Comparison of ENCODE assay signal across 19 mouse cellular contexts in the genomic region with DNA sequence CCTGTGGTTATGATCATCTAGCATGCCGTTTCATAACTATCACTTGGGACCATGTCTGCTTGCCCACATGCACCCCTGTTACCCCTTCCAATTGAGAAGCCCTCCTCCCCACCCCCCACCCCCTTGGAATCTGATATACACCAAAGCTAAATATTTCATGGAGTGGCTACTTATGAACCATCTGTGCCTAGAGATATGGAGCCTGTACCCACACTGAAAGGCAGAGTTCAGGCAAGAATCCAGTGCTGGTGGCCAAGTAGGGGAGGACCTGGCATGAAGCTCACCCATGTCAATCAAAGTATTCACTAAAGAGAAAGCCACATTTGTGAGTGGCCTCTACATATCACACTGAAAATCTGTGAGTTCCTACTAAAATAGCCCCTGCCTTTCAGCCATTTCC. TPM values are rescaled to one million over a fixed set of nuclear protein-coding genes. Genes with fewer than 3 reads are reported as not detected.
DNase-seq lines count a peak whose midpoint lies in the region; ATAC-seq and TF ChIP-seq lines count a peak whose summit lies in the region.
"Had no signal": no experiment of that assay in that cellular context is flagged by ENCODE, and none has a peak within 500 bp of the region (broad histone marks: within the 10 kb centered on the region; RNA-seq: fewer than 3 reads in every experiment).

No protein-coding gene starts in this region.

- peaks cover 14% of the 10 kb centered on the region for H3K36me3 ChIP-seq in erythroblast, embryonic 14.5 days (ENCODE audit: control insufficient read depth)
- H3K36me3 ChIP-seq in hindbrain, postnatal 0 days (ENCODE audit: insufficient read depth, low read length): no peaks in the 10 kb centered on the region
- no peaks in the 10 kb centered on the region for H3K36me3 ChIP-seq in hindbrain, embryonic 10.5 days
- H3K36me3 ChIP-seq in liver, postnatal 0 days (replicated peaks; ENCODE audit: insufficient read depth, low read length): no peaks in the 10 kb centered on the region
- H3K36me3 ChIP-seq: midbrain, embryonic 15.5 days had no signal

- TF ChIP-seq CTCF in hindbrain, postnatal 0 days (IDR thresholded peaks at IDR 0.05; ENCODE audit: low read depth): no peak
- no peak for TF ChIP-seq CTCF in liver, postnatal 0 days (IDR thresholded peaks at IDR 0.05; ENCODE audit: low read depth)

- peaks cover 62% of the 10 kb centered on the region for H3K4me1 ChIP-seq in erythroblast, embryonic 14.5 days (ENCODE audit: control insufficient read depth)
- H3K4me1 ChIP-seq in hindbrain, postnatal 0 days (ENCODE audit: insufficient read depth, low read length): 0 out of 2 replicates have a peak, but pooled peaks cover 3% of the 10 kb centered on the region
- peaks cover 6% of the 10 kb centered on the region; the same call in 1 of the 2 replicates for H3K4me1 ChIP-seq in hindbrain, embryonic 10.5 days (replicated peaks)
- H3K4me1 ChIP-seq in liver, postnatal 0 days (ENCODE audit: insufficient read depth): peaks cover 7% of the 10 kb centered on the region
- H3K4me1 ChIP-seq: midbrain, embryonic 15.5 days had no signal

- 50% methylated on average over 1 of the region's 1 CpGs for WGBS in hindbrain, postnatal 0 days
- 85% methylated on average over 1 of the region's 1 CpGs for WGBS in hindbrain, embryonic 10.5 days
- 30% methylated on average over 1 of the region's 1 CpGs for WGBS in liver, postnatal 0 days (ENCODE audit: insufficient replicate concordance)

- no peak for ATAC-seq in erythroblast, adult 5-6 weeks (replicated peaks; ENCODE audit: low FRiP score, poor library complexity, severe bottlenecking)
- no peak for ATAC-seq in hindbrain, postnatal 0 days
- no peak for ATAC-seq in liver, postnatal 0 days
- ATAC-seq: midbrain, embryonic 15.5 days had no signal

- no peak for DNase-seq in hindbrain, postnatal 0 days (ENCODE audit: low spot score)
- no peak for DNase-seq in hindbrain, embryonic 10.5 days (ENCODE audit: low spot score)
- DNase-seq in NIH3T3 (ENCODE audit: low read depth): peak; percentile 40
- no peak for DNase-seq in liver, postnatal 0 days
- no peak for DNase-seq in kidney, adult 18-20 months
- no peak for DNase-seq in kidney, postnatal 10 days
- DNase-seq: cerebellum, adult 11 months; kidney, adult 11 months; lung, postnatal 10 days; right cerebral cortex, postnatal 25 days; thymus, postnatal 14 days had no signal

- H3K4me2 ChIP-seq in hindbrain, postnatal 0 days (ENCODE audit: low read depth, low read length): no peak overlapping the region
- H3K4me2 ChIP-seq in liver, postnatal 0 days (ENCODE audit: low read depth, low read length): peak overlapping the region; percentile 40
- H3K4me2 ChIP-seq: midbrain, embryonic 15.5 days had no signal

- H3K9ac ChIP-seq in hindbrain, postnatal 0 days (replicated peaks; ENCODE audit: low read length): no peak overlapping the region
- H3K9ac ChIP-seq in liver, postnatal 0 days (replicated peaks): no peak overlapping the region
- H3K9ac ChIP-seq: midbrain, embryonic 15.5 days had no signal

- TF ChIP-seq EP300 in liver, postnatal 0 days (IDR thresholded peaks at IDR 0.05; ENCODE audit: low read depth): no peak

- H3K9me3 ChIP-seq in erythroblast, embryonic 14.5 days (ENCODE audit: control insufficient read depth, low read length): no peaks in the 10 kb centered on the region
- H3K9me3 ChIP-seq in hindbrain, postnatal 0 days (ENCODE audit: low read length): no peaks in the 10 kb centered on the region
- no peaks in the 10 kb centered on the region for H3K9me3 ChIP-seq in hindbrain, embryonic 10.5 days
- H3K9me3 ChIP-seq in liver, postnatal 0 days (ENCODE audit: low read length): no peaks in the 10 kb centered on the region
- H3K9me3 ChIP-seq: midbrain, embryonic 15.5 days had no signal

- no peaks in the 10 kb centered on the region for H3K27me3 ChIP-seq in erythroblast, embryonic 14.5 days (ENCODE audit: control insufficient read depth)
- no peaks in the 10 kb centered on the region for H3K27me3 ChIP-seq in hindbrain, postnatal 0 days (ENCODE audit: insufficient read depth, low read length)
- H3K27me3 ChIP-seq in hindbrain, embryonic 10.5 days (ENCODE audit: insufficient read depth, poor library complexity, severe bottlenecking): 0 out of 2 replicates have a peak, but pooled peaks cover 4% of the 10 kb centered on the region
- H3K27me3 ChIP-seq in liver, postnatal 0 days (ENCODE audit: insufficient read depth, low read length): peaks cover 6% of the 10 kb centered on the region; the same call in 1 of the 2 replicates
- H3K27me3 ChIP-seq: midbrain, embryonic 15.5 days; Patski had no signal

- H3K4me3 ChIP-seq in erythroblast, embryonic 14.5 days (replicated peaks): peak overlapping the region; percentile 33
- H3K4me3 ChIP-seq in hindbrain, postnatal 0 days (ENCODE audit: low read length): no peak overlapping the region
- no peak overlapping the region for H3K4me3 ChIP-seq in hindbrain, embryonic 10.5 days
- no peak overlapping the region for H3K4me3 ChIP-seq in liver, postnatal 0 days (ENCODE audit: low read depth, low read length)
- H3K4me3 ChIP-seq: layer of hippocampus, adult 2 months; midbrain, embryonic 15.5 days had no signal

- peak overlapping the region; percentile 36; the same call in 1 of the 2 replicates for H3K27ac ChIP-seq in hindbrain, postnatal 0 days
- no peak overlapping the region for H3K27ac ChIP-seq in hindbrain, embryonic 10.5 days
- no peak overlapping the region for H3K27ac ChIP-seq in liver, postnatal 0 days (ENCODE audit: low read depth)
- H3K27ac ChIP-seq: layer of hippocampus, adult 2 months; midbrain, embryonic 15.5 days had no signal

RNA-seq across cellular contexts. Expression of a gene that starts 11.8 kb away (rescaled TPM):
- 7.3 and 9.0 TPM in 2 replicates for polyA plus RNA-seq in erythroblast, embryonic 14.5 days (2012)
- total RNA-seq in erythroblast, adult 5-6 weeks (2015; ENCODE audit: low replicate concordance): 29.2 and 52.5 TPM in 2 replicates
- 41.7 and 56.7 TPM in 2 replicates for total RNA-seq in erythroblast, adult 5-6 weeks (2017; ENCODE audit: low replicate concordance)
- 34.9 and 35.1 TPM in 2 replicates for total RNA-seq in hindbrain, postnatal 0 days (2014; rRNA removed)
- 15.9 and 16.8 TPM in 2 replicates for polyA plus RNA-seq in hindbrain, postnatal 0 days (2015; fragmentation: Nextera tagmentation; extraction: Ambion mirVana)
- 24.7 and 26.8 TPM in 2 replicates for polyA plus RNA-seq in hindbrain, embryonic 10.5 days (2016; fragmentation: Nextera tagmentation; extraction: Ambion mirVana)
- polyA plus RNA-seq in liver, postnatal 0 days (2015; fragmentation: Nextera tagmentation; extraction: Ambion mirVana): 9.4 and 9.6 TPM in 2 replicates

RNA-seq across cellular contexts. Expression of a gene that starts 44.3 kb away (rescaled TPM):
- 0.88 and 1.4 TPM in 2 replicates for polyA plus RNA-seq in erythroblast, embryonic 14.5 days (2012)
- not detected in 2 replicates for total RNA-seq in erythroblast, adult 5-6 weeks (2015; ENCODE audit: low replicate concordance)
- 0.85 TPM in 1 of 2 replicates, not detected in the other for total RNA-seq in erythroblast, adult 5-6 weeks (2017; ENCODE audit: low replicate concordance)
- total RNA-seq in hindbrain, postnatal 0 days (2014; rRNA removed): not detected in 2 replicates
- polyA plus RNA-seq in hindbrain, postnatal 0 days (2015; fragmentation: Nextera tagmentation; extraction: Ambion mirVana): 0.38 and 0.42 TPM in 2 replicates
- polyA plus RNA-seq in hindbrain, embryonic 10.5 days (2016; fragmentation: Nextera tagmentation; extraction: Ambion mirVana): 0.29 TPM in 1 of 2 replicates, not detected in the other
- polyA plus RNA-seq in liver, postnatal 0 days (2015; fragmentation: Nextera tagmentation; extraction: Ambion mirVana): 1.3 and 1.8 TPM in 2 replicates
- total RNA-seq: layer of hippocampus, adult 2 months; left cerebral cortex, postnatal 25 days had no signal
- polyA plus RNA-seq: adrenal gland, adult 2 months; neural tube, embryonic 14.5 days had no signal
